Mouse (Mus musculus) stomach, postnatal 0 days (tissue): ENCODE measurements around the gene Adk. TPM values are rescaled to one million over a fixed set of nuclear protein-coding genes. Genes with fewer than 3 reads are reported as not detected.

Experiments used
- ATAC-seq: fragments of 200-750 bp; cut with Nextera tagmentation; 2 replicates; pipeline ENCODE4 v1.8.0; 2017; ENCODE audit not compliant: low FRiP score, low TSS enrichment
- DNase-seq: peaks from one replicate; pipeline ENCODE4 v3.0.0-alpha.2; 2016; ENCODE audit warnings: low spot score
- H3K27ac ChIP-seq: fragments of 300-500 bp; sonication (generic); replicated peaks from 2 replicates; pipeline ENCODE4 v1.5.1; 2014; ENCODE audit warnings: mild to moderate bottlenecking, control low read depth
- H3K27me3 ChIP-seq: fragments of 300-500 bp; sonication (generic); 2 replicates; pipeline ENCODE4 v1.6.1; 2014; ENCODE audit warnings: low read length; ENCODE audit not compliant: control insufficient read depth, insufficient read depth
- H3K36me3 ChIP-seq: fragments of 300-500 bp; sonication (generic); 2 replicates; pipeline ENCODE4 v1.6.1; 2014; ENCODE audit warnings: low read length, mixed read lengths; ENCODE audit not compliant: control insufficient read depth, insufficient read depth
- H3K4me1 ChIP-seq: fragments of 300-500 bp; sonication (generic); replicated peaks from 2 replicates; pipeline ENCODE4 v1.6.1; 2014; ENCODE audit warnings: antibody characterized with exemption; ENCODE audit not compliant: control insufficient read depth, insufficient read depth
- H3K4me2 ChIP-seq: fragments of 300-500 bp; sonication (generic); replicated peaks from 2 replicates; pipeline ENCODE4 v1.6.1; 2014; ENCODE audit warnings: low read depth, mild to moderate bottlenecking, control low read depth, moderate library complexity
- H3K4me3 ChIP-seq: fragments of 300-500 bp; sonication (generic); 2 replicates; pipeline ENCODE4 v1.5.1; 2014; ENCODE audit warnings: low read depth, low read length, control low read depth
- H3K9ac ChIP-seq: fragments of 300-500 bp; sonication (generic); 2 replicates; pipeline ENCODE4 v1.6.1; 2014; ENCODE audit warnings: mild to moderate bottlenecking, low read length, control low read depth, mixed read lengths
- H3K9me3 ChIP-seq: fragments of 300-500 bp; sonication (generic); 2 replicates; pipeline ENCODE4 v1.6.1; 2016; ENCODE audit warnings: low read length; ENCODE audit not compliant: control insufficient read depth
- CTCF ChIP-seq: IDR thresholded peaks from 2 replicates; pipeline ENCODE4 v1.5.1; 2016; ENCODE audit warnings: antibody characterized with exemption, low read depth, mild to moderate bottlenecking, moderate library complexity
- EP300 ChIP-seq: optimal IDR thresholded peaks from 2 replicates; pipeline ENCODE3; 2016; ENCODE audit warnings: antibody characterized with exemption
- WGBS: fragments of 180-500 bp; shearing (Covaris S2); extraction: QIAGEN DNeasy Blood & Tissue Kit; methylation state at CpG from one replicate; pipeline ENCODE4 v1.1.7; 2014; 5-methylcytosine and 5-hydroxymethylcytosine counted together
- polyA plus RNA-seq: library from polyadenylated mRNA; unstranded; fragments of >200 nt; fragmentation: Nextera tagmentation; extraction: Ambion mirVana; gene quantifications from 2 replicates; pipeline ENCODE4 v1.2.1, GENCODE M21; 2015

Gene Adk
- polyA plus RNA-seq, 1 experiment from 2014 or later, result 106 TPM

GRCm38 (mm10) chr14:21078511-21078910 is 26.1 kb downstream of the Adk start:
- H3K4me3 ChIP-seq, result no peak overlapping the region
- DNase-seq, result no peak
- TF ChIP-seq EP300 (no peak), CTCF (no peak)
- no peak overlapping the region for H3K4me2 ChIP-seq
- no peak overlapping the region for H3K27ac ChIP-seq
- no peak for ATAC-seq
- H3K9ac ChIP-seq, result no peak overlapping the region
- H3K4me1 ChIP-seq, result peaks cover 6% of the 10 kb centered on the region; the same call in 1 of the 2 replicates
- H3K9me3 ChIP-seq, result no peaks in the 10 kb centered on the region
- no peaks in the 10 kb centered on the region for H3K27me3 ChIP-seq
- no peaks in the 10 kb centered on the region for H3K36me3 ChIP-seq

- Histone ChIP-seq H3K36me3 (no peaks in the 10 kb centered on the region), H3K4me1 (0 out of 2 replicates have a peak, but pooled peaks cover 2% of the 10 kb centered on the region), H3K9ac (no peak overlapping the region), H3K4me2 (no peak overlapping the region), H3K27ac (no peak overlapping the region), H3K27me3 (no peaks in the 10 kb centered on the region), H3K4me3 (no peak overlapping the region), H3K9me3 (no peaks in the 10 kb centered on the region)
- WGBS, result 90% methylated on average over 1 of the region's 1 CpGs
- DNase-seq (no peak), ATAC-seq (no peak)
- TF ChIP-seq CTCF (no peak), EP300 (no peak)
These were observed 30.4 kb downstream of the Adk start for GRCm38 (mm10) chr14:21082823-21083222.

GRCm38 (mm10) chr14:21085666-21086065 is 33.3 kb downstream of the Adk start:
- Histone ChIP-seq H3K27me3 (no peaks in the 10 kb centered on the region), H3K4me1 (0 out of 2 replicates have a peak, but pooled peaks cover 2% of the 10 kb centered on the region), H3K9me3 (no peaks in the 10 kb centered on the region), H3K36me3 (no peaks in the 10 kb centered on the region), H3K4me2 (no peak overlapping the region), H3K27ac (no peak overlapping the region), H3K4me3 (no peak overlapping the region), H3K9ac (no peak overlapping the region)
- 78% methylated on average over 5 of the region's 5 CpGs for WGBS
- no peak for TF ChIP-seq CTCF
- TF ChIP-seq EP300, result no peak
- DNase-seq (no peak), ATAC-seq (no peak)

GRCm38 (mm10) chr14:21086106-21086505 is 33.7 kb downstream of the Adk start:
- no peak overlapping the region; the same call in 1 of the 2 replicates for H3K27ac ChIP-seq
- 43% methylated on average over 2 of the region's 2 CpGs for WGBS
- DNase-seq (no peak), ATAC-seq (no peak)
- no peaks in the 10 kb centered on the region for H3K36me3 ChIP-seq
- H3K27me3 ChIP-seq, result no peaks in the 10 kb centered on the region
- no peak overlapping the region for H3K4me2 ChIP-seq
- no peak overlapping the region for H3K4me3 ChIP-seq
- 0 out of 2 replicates have a peak, but pooled peaks cover 2% of the 10 kb centered on the region for H3K4me1 ChIP-seq
- H3K9ac ChIP-seq, result no peak overlapping the region
- no peaks in the 10 kb centered on the region for H3K9me3 ChIP-seq
- no peak for TF ChIP-seq EP300
- no peak for TF ChIP-seq CTCF

- Histone ChIP-seq H3K4me3 (no peak overlapping the region), H3K4me1 (0 out of 2 replicates have a peak, but pooled peaks cover 2% of the 10 kb centered on the region), H3K27me3 (no peaks in the 10 kb centered on the region), H3K4me2 (peak overlapping the region; percentile 11), H3K36me3 (no peaks in the 10 kb centered on the region), H3K9ac (0 out of 2 replicates have a peak overlapping the region, but pooled peaks have one; percentile 23), H3K27ac (peak overlapping the region; percentile 80), H3K9me3 (no peaks in the 10 kb centered on the region)
- 35% methylated on average over 7 of the region's 7 CpGs for WGBS
- DNase-seq (no peak), ATAC-seq (no peak; the same call in 1 of the 2 replicates)
- TF ChIP-seq EP300 (no peak), CTCF (no peak)
These were observed 34.5 kb downstream of the Adk start for GRCm38 (mm10) chr14:21086827-21087351.

- no peaks in the 10 kb centered on the region for H3K36me3 ChIP-seq
- DNase-seq (no peak), ATAC-seq (no peak)
- no peaks in the 10 kb centered on the region for H3K27me3 ChIP-seq
- H3K27ac ChIP-seq, result peak overlapping the region; percentile 80
- 0 out of 2 replicates have a peak, but pooled peaks cover 2% of the 10 kb centered on the region for H3K4me1 ChIP-seq
- TF ChIP-seq CTCF, result no peak
- TF ChIP-seq EP300, result no peak
- 0 out of 2 replicates have a peak overlapping the region, but pooled peaks have one; percentile 23 for H3K9ac ChIP-seq
- 43% methylated on average over 4 of the region's 4 CpGs for WGBS
- H3K9me3 ChIP-seq, result no peaks in the 10 kb centered on the region
- peak overlapping the region; percentile 11; the same call in 1 of the 2 replicates for H3K4me2 ChIP-seq
- H3K4me3 ChIP-seq, result no peak overlapping the region
These were observed 35.2 kb downstream of the Adk start for GRCm38 (mm10) chr14:21087390-21088060.
